ENCODE assay signal across 18 mouse cellular contexts in genomic region chr19:14508819-14509218, GRCm38 (mm10).
DNase-seq lines count a peak whose midpoint lies in the region; ATAC-seq lines count a peak whose summit lies in the region.
"Had no signal": no experiment of that assay in that cellular context is flagged by ENCODE, and none has a peak within 500 bp of the region (broad histone marks: within the 10 kb centered on the region; RNA-seq: fewer than 3 reads in every experiment).

No protein-coding gene starts in this region.

- no peaks in the 10 kb centered on the region for H3K9me3 ChIP-seq in hindbrain, embryonic 11.5 days (ENCODE audit: control insufficient read depth, low read length)
- no peaks in the 10 kb centered on the region for H3K9me3 ChIP-seq in hindbrain, embryonic 10.5 days
- no peaks in the 10 kb centered on the region for H3K9me3 ChIP-seq in midbrain, embryonic 14.5 days (ENCODE audit: control insufficient read depth, low read length)
- H3K9me3 ChIP-seq in midbrain, embryonic 13.5 days = no peaks in the 10 kb centered on the region
- no peaks in the 10 kb centered on the region for H3K9me3 ChIP-seq in limb, embryonic 10.5 days (replicated peaks)
- H3K9me3 ChIP-seq: heart, embryonic 13.5 days; liver, embryonic 12.5 days had no signal

- ATAC-seq in hindbrain, embryonic 11.5 days (ENCODE audit: low FRiP score) = no peak
- ATAC-seq in midbrain, embryonic 14.5 days (ENCODE audit: low FRiP score, low TSS enrichment) = no peak
- no peak for ATAC-seq in midbrain, embryonic 13.5 days
- ATAC-seq: liver, embryonic 12.5 days had no signal

- peaks cover 5% of the 10 kb centered on the region for H3K4me1 ChIP-seq in hindbrain, embryonic 11.5 days (replicated peaks; ENCODE audit: control insufficient read depth, insufficient read depth, low read length)
- H3K4me1 ChIP-seq in hindbrain, embryonic 10.5 days (replicated peaks) = peaks cover 44% of the 10 kb centered on the region
- H3K4me1 ChIP-seq in midbrain, embryonic 14.5 days (ENCODE audit: control insufficient read depth, insufficient read depth, low read length) = peaks cover 43% of the 10 kb centered on the region
- H3K4me1 ChIP-seq in midbrain, embryonic 13.5 days (replicated peaks) = peaks cover 47% of the 10 kb centered on the region
- peaks cover 63% of the 10 kb centered on the region for H3K4me1 ChIP-seq in limb, embryonic 10.5 days

- intact Hi-C loops in heart, postnatal 36 days (cut with DNase I) = loop anchor here (5.0 kb wide), 1 partner anchor 88 kb away; the partner anchor contains the start of gene Tle4

- WGBS in hindbrain, embryonic 11.5 days = 44% methylated on average over 4 of the region's 4 CpGs
- WGBS in hindbrain, embryonic 10.5 days = 49% methylated on average over 4 of the region's 4 CpGs
- 20% methylated on average over 4 of the region's 4 CpGs for WGBS in midbrain, embryonic 14.5 days
- WGBS in midbrain, embryonic 13.5 days = 17% methylated on average over 4 of the region's 4 CpGs
- WGBS in limb, embryonic 10.5 days = 27% methylated on average over 4 of the region's 4 CpGs

- H3K27me3 ChIP-seq in hindbrain, embryonic 11.5 days (ENCODE audit: control insufficient read depth, insufficient read depth, low read length) = no peaks in the 10 kb centered on the region
- peaks cover 3% of the 10 kb centered on the region for H3K27me3 ChIP-seq in hindbrain, embryonic 10.5 days (ENCODE audit: insufficient read depth, poor library complexity, severe bottlenecking)
- H3K27me3 ChIP-seq in midbrain, embryonic 14.5 days (ENCODE audit: control insufficient read depth, insufficient read depth, low read length) = no peaks in the 10 kb centered on the region
- H3K27me3 ChIP-seq in midbrain, embryonic 13.5 days = peaks cover 22% of the 10 kb centered on the region
- H3K27me3 ChIP-seq in limb, embryonic 10.5 days (ENCODE audit: low read depth, poor library complexity, severe bottlenecking) = no peaks in the 10 kb centered on the region
- H3K27me3 ChIP-seq: heart, embryonic 13.5 days; liver, embryonic 12.5 days had no signal

- no peaks in the 10 kb centered on the region for H3K36me3 ChIP-seq in hindbrain, embryonic 11.5 days (ENCODE audit: control insufficient read depth, insufficient read depth, low read length)
- H3K36me3 ChIP-seq in hindbrain, embryonic 10.5 days = peaks cover 10% of the 10 kb centered on the region; the same call in 1 of the 2 replicates
- no peaks in the 10 kb centered on the region for H3K36me3 ChIP-seq in midbrain, embryonic 14.5 days (ENCODE audit: control insufficient read depth, insufficient read depth, low read length)
- H3K36me3 ChIP-seq in midbrain, embryonic 13.5 days = no peaks in the 10 kb centered on the region
- H3K36me3 ChIP-seq in limb, embryonic 10.5 days = peaks cover 3% of the 10 kb centered on the region; the same call in 1 of the 2 replicates

- H3K27ac ChIP-seq in hindbrain, embryonic 11.5 days (ENCODE audit: low read depth, low read length) = no peak overlapping the region
- H3K27ac ChIP-seq in hindbrain, embryonic 10.5 days = no peak overlapping the region
- no peak overlapping the region for H3K27ac ChIP-seq in midbrain, embryonic 14.5 days (replicated peaks; ENCODE audit: low read depth, low read length)
- no peak overlapping the region for H3K27ac ChIP-seq in midbrain, embryonic 13.5 days
- no peak overlapping the region for H3K27ac ChIP-seq in limb, embryonic 10.5 days
- H3K27ac ChIP-seq: heart, embryonic 13.5 days; kidney, postnatal 0 days; liver, embryonic 12.5 days had no signal

- peak; percentile 10 for DNase-seq in cerebellum, adult 9-10 months
- no peak for DNase-seq in cerebellum, postnatal 4 days (ENCODE audit: low spot score in 2 of 2)
- peak; percentile 38 for DNase-seq in hindbrain, embryonic 11.5 days (ENCODE audit: low spot score)
- no peak for DNase-seq in hindbrain, embryonic 10.5 days (ENCODE audit: low spot score)
- peak; percentile 59 for DNase-seq in midbrain, embryonic 14.5 days
- peak; percentile 53 for DNase-seq in limb, embryonic 10.5 days (ENCODE audit: low spot score)
- DNase-seq in heart, postnatal 36 days = no peak
- DNase-seq: adrenal gland, adult 8-10 months; cerebellum, postnatal 25 days; gastrocnemius, postnatal 14 days; heart, adult 18-20 months; lung, adult 2 months; lung, postnatal 36 days had no signal

- H3K4me2 ChIP-seq in hindbrain, embryonic 11.5 days (replicated peaks; ENCODE audit: low read depth, low read length) = no peak overlapping the region
- no peak overlapping the region for H3K4me2 ChIP-seq in midbrain, embryonic 14.5 days (ENCODE audit: low read length)
- H3K4me2 ChIP-seq in midbrain, embryonic 13.5 days (replicated peaks) = no peak overlapping the region
- H3K4me2 ChIP-seq: heart, embryonic 13.5 days; liver, embryonic 12.5 days had no signal

- no peak overlapping the region for H3K4me3 ChIP-seq in hindbrain, embryonic 11.5 days (ENCODE audit: low read depth, low read length)
- no peak overlapping the region for H3K4me3 ChIP-seq in hindbrain, embryonic 10.5 days
- no peak overlapping the region for H3K4me3 ChIP-seq in midbrain, embryonic 14.5 days (replicated peaks; ENCODE audit: low read depth, low read length)
- no peak overlapping the region for H3K4me3 ChIP-seq in midbrain, embryonic 13.5 days (replicated peaks)
- H3K4me3 ChIP-seq in limb, embryonic 10.5 days = no peak overlapping the region
- H3K4me3 ChIP-seq: erythroblast, embryonic 14.5 days; heart, embryonic 13.5 days; liver, embryonic 12.5 days had no signal

- no peak overlapping the region for H3K9ac ChIP-seq in hindbrain, embryonic 11.5 days (ENCODE audit: low read depth, low read length)
- H3K9ac ChIP-seq in midbrain, embryonic 14.5 days (replicated peaks; ENCODE audit: low read length) = no peak overlapping the region
- no peak overlapping the region for H3K9ac ChIP-seq in midbrain, embryonic 13.5 days (replicated peaks)
- H3K9ac ChIP-seq: heart, embryonic 13.5 days; liver, embryonic 12.5 days had no signal

Comparison
In these comparisons a context has a peak if more than half of its experiments do, and no peak if none do; other contexts are left out.
1. DNase-seq: peak in cerebellum, adult 9-10 months (single experiment), hindbrain, embryonic 11.5 days (single experiment), midbrain, embryonic 14.5 days (single experiment) and limb, embryonic 10.5 days (single experiment); none in cerebellum, postnatal 4 days (0 of 2), hindbrain, embryonic 10.5 days (single experiment) and heart, postnatal 36 days (0 of 2).